Mouse (Mus musculus) fibroblast of lung, adult 2 months (primary cell): ENCODE data around the gene Stox2.

Source experiments
- DNase-seq: peaks from one replicate; pipeline ENCODE4 v3.0.0-alpha.2; 2011; ENCODE audit warnings: low read depth

The Stox2 gene

DNA sequence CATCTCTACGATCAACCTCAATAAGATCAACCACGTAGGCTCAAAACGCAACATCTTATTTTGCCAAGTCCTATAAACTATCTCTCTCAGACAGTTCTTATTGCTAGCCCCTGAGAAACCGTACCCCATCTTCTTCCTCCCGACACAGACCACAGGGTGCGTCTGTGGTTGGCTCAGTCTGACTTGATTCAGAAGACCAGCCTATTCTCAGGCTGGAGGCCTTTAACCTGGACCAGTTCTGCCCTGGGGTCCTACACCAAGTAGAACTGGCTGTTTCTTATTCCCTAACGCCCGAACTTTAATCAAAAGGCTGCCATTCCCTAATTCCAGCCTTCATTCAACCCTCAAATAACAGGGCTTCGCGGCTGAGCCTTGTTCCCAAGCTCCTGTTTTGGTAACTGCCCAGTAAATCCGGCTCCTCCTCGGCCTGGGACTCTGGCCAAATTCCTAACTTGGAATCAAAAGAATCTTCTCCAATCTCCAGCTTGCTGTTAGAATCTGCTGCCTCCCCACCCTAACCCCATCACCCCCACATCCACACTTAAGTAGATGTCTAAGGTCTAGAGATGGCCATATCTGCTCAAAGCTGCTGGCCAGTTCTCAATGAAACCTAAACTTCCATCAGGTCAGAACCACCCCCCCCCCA, 91.5 kb downstream of the Stox2 start:
- peak; percentile 40 for DNase-seq

DNA sequence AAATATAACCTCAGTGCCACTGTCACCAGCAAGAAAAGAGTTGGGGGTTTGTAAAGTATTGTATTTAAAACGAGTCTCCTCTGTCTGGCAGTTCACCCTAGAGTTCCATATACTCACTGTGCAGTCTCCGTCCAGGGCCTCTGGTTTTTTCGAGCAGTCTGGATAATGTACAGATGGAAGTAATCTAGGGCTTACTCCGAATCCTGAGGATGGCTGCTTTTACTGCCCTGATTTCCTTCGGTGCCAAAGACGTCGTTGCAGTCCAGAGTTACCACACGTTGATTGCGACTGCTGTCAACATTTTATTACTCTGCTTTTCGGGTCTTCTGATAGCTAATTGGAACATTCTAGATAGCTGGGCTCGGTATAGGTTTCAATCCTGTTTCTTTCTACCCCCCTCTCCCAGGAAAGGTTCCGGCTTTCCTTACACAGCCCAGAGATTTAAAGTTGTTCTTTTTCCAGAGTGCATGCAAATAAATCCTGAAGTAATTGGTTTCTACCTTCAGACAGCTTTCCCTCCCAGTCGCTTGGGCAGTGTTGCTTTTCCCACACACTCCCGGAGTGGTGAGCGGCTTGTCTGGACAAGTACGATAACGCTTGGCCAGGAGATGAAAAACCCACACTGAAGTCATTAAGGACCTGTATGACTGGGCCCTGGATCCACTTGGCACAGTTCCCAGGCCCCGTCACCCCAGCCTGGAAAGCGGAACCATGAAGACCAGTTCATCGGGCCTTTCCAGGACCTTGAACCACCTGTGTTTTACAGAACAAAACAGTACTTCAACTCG, 94.1 kb downstream of the Stox2 start:
- DNase-seq, result peak; percentile 85

DNA sequence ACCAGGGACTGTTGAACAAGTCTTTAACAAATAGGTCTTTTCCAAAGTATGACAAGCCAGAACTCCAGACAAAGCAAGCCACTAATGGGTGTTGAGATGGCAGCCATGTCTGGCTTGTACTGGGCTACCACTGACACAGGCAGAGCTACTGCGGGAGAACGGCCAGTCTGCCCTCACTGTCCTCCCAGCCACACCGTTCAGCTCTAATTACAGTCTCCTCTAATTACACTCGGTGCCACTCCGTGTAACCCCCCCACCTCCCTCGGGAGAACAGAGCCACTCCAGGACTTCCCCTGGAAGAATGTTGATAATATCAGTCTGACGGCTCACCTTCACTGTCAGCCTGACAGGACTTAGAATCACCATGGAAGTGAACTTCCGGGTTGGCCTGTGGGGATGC, 97.1 kb downstream of the Stox2 start:
- no peak for DNase-seq

DNA sequence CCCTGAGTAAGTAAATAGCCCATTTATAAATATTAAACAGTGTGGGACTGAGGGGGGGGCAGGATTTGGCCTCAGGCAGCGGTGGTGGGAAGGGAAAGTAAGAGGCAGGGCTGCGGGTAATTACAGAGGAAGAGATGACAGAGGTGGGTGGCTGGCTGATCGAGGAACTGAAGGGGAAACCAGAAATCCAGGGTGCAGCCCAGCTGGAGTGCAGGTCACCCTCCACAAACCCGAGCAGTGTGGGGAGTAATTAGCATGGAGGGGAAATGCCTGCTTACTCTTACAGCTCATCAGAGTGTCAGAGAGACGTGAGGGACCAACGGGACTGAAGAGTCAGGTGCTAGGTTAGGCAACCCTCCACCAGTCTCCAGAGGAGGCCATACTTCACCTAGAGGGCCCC, 98.4 kb downstream of the Stox2 start:
- DNase-seq, result no peak

DNA sequence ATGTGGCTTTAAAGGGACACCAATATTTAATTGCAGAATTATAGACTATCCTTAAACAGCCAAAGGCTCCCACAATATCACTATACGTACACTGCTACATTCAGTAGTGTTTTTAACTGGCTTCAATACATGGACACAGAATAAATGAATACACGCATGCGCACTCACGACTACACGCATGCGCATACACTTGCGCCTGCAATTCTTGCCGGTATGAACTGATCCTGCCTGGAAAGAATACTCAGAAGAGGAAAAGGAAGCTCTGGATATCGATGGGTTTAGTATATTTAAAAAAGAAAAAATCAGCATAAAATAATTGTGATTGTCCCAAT, 100.4 kb downstream of the Stox2 start:
- no peak for DNase-seq

DNA sequence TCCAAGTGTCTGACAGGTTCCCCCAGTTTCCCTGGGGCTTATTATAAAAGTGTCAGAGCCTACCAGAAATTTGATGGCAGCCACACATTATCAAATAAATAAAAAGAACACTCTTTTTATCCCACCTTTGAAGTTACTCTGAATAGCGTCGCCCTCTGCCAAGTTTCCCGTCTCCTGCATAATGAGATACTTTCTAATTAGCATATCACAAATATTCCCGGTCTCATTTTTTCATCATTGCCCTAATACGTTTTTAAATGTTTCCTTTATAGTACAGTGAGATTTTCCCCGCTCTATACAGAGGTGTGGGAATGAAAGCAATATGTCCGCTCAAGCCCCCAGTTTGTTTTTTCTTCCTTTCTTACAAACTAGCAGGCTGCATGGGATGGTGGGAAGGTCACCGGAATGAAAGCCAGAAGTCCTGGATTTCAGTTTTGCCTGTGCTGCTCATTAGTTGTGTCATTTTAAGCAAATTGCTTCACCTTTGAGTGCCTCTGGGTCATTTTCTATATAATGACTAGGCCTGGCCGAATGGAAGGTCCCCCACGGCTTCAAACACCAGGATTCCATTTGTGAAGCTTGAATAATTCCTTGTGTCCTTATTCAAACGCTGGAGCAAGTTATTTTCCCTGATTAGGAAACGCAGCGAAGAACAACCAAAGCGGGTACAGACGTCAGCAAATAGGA, 100.9 kb downstream of the Stox2 start:
- DNase-seq, result no peak

DNA sequence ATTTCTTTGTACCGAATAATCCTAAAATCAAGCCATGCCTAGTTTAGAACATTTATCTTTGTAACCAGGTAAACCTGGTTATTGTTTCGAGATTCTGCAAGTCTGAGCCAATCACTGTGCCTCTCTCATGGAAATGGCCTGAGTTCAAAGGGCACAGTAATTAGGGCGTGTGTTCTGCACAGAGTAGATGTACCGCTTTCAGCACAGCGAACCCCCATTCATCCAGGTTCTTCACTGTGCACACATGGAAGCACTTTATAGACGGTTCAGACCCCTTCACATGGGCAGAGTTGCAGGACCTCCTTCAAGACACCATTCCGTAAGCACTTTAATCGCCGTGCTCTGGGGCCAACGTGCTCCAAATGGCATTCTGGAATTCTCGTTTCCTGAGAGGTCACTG, 104.7 kb downstream of the Stox2 start:
- no peak for DNase-seq

DNA sequence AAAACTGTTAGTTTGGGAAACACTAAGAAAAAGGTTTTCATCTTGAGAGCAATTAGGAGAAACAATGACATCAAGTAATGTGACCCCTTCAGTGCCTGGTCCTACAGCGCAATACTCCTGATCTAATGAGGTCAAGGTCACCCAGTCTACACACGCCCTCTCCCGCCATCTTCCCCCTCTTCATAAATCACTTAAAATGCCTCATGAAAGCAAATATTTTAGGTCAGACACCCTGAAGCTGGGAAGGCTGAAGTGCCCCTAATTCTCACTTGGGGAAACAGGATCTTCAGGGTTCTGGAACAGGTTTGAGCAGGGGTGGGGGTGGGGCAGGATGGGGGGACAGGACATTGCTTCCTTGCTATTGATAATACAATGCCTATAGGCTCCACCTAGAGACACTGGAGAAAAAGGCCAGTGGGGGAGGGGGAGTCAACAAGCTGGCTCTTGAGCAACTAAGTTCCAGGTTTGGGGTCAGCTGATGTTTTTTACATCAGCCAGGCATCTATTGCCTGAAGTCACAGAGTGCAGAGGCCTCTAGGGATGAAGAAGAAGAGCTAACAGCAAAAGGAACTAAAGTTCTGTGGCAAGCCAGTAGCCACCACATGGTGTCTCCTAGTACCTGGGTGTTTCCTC, 107.4 kb downstream of the Stox2 start:
- no peak for DNase-seq

DNA sequence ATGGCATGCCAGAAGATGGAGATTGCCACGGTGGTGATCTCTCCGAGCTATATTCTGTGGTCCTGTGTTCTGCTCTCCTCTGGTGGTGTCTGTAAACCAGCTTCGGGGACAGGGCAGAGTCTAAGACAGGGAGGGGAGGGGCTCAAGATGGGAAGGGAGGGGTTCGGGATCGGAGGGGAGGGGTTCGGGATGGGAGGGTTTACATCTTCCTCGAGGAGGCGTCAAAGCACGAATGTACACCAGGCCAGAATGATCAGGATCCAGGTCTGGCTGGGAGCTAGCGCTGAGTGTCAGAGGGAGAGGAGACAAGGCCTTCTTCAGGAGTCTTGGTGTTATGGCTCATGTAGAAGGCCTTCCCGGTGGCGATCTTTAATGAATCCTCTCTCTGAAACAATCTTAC, 109.7 kb downstream of the Stox2 start:
- DNase-seq, result no peak

DNA sequence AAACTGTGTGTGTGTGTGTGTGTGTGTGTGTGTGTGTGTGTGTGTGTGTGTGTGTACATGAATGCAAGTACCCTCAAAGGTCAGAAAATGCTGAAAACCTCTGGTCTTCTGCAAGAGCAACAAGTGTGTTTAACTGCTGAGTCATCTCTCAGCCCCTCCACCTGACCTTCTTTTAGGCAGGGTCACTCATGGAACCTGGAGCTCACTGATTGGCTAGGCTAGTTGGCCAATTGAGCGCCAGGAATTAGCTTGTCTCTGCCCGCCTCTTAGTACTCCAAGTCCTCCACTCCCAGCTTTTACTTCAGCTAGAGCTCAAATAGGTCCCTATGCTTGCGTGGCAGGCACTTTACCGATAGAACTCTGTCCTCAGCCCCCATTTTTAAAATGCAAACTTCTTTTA, 110.2 kb downstream of the Stox2 start:
- no peak for DNase-seq

DNA sequence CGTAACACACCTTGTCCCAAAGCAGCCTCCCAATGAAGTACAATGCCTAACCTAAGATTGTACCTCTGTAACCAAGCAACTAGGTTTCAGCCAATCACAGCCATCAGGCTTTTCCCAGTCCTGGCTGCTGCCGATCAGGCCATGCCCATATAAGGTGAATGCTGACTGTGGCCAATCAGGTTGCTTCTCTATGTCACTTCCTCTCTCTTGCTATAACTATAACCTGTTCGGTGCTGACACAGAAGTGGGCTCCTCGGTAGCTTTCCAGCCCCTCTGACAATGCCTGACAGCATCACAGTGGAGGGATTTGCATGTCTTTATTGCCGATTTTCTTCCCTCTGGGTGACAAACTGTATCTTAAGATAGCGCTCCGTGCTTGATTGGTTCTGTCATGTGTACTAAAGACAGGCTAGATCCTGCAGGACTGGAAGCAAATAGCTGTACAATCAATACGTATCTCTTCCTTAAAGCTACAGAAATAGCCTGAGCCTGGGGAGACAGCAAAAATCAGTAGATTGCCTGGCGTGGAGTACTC, 111.9 kb downstream of the Stox2 start:
- no peak for DNase-seq

DNA sequence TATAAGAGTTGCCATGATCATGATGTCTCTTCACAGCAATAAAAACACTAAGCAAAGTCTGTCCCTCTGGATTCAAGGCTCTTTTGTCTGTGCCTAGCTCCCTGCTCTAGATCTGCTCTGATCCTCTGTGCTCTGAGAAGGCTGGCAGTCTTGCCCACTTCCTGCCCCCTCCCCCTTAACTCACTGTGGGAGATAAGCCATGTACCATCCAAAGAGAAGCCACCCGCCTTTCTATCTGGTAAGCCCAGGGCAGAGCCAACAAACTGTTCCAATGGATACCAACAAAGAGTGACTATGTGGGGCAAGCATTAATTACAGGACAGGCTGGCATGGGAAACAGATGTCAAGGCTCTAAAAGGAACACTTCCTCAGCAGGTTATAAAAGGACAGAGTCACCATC, 113.2 kb downstream of the Stox2 start:
- DNase-seq, result no peak

DNA sequence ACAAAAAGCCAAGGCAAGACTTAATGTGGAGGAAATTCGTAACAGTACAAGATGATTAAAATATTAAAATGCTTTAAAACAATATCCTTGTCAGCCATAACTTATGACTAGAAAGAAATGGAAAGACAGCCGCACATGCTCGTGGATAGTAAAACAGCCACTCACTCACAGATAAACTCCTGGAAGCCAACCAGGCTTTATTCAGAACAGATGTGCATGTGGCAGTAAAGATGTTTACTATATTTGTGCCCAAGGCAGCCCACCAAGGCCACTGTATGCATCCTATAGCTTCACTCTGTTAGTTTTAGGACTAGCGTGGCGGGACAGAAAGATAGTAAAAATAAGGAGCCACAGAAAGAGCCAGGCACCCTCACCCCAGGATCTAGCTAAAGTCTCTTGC, 115.2 kb downstream of the Stox2 start:
- no peak for DNase-seq

DNA sequence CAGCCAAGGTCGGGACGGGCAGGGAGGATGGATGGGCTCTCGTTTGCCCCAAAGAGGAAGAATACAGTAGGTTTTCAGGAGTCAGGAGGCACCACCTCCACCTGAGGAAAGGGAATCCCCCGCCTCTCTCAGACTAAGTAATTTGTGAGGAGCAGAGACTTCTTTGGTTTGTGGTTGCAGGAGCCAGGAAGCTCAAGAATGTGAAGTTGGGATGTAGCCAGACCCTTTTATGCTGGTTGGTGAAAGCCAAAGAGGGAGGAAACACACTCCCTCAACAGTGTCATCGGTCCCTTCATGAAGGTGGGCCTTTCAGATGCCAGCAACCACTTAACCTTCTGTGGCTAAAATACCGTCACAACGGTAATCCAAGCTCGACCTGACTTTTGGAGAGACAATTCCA, 119.8 kb downstream of the Stox2 start:
- DNase-seq, result no peak

DNA sequence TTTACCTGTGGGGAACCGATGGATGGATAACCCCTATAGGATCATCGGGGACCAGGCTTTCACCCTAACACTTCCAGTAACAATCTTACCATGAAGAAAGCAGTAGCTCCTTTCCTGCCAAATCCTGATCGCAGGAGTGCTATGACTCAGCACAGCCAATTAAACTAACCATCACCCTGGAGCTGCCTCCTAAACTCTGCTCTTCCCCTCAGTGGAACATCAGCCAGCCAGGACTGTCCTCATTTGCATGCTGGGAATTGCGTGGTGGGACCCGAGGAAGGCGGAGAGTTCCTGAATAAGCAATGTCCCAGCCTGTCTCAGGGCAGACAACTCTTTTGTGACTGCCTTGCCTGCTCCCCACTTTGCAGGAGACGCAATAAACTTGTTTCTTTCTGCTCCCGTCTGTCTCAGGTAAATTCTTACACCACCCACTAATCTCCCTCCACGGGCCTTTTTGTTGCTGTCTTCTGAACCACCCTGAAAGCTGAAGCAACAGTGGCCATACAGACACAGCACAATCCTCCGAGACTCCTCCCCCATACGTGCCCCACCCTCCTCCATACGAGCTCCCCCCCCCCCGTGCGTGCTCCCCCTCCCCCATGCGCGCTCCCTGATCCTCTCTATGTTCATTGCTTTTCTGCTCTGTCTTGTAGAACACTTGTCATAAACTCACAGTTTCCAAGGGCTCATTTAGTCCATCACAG, 121.9 kb downstream of the Stox2 start:
- peak; percentile 33 for DNase-seq

DNA sequence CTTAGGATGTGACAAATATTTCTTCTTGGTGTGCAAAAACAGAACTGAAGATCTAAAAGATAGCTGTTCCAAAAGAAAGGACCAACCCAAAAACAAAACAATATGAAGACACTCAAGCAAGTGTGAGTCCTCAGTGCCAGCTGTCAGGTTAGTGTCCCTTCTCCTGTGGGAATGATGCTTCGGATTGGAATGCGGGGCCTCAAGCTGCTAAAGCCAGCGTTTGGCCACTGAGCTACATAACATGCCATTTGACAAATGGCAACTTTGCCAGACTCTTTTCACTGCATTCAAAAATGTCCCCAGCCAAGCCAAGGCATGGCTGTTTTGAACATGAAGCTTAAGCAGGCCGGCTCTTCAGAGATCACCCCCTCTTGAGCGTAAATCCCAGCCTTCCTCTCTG, 124.9 kb downstream of the Stox2 start:
- DNase-seq, result no peak

DNA sequence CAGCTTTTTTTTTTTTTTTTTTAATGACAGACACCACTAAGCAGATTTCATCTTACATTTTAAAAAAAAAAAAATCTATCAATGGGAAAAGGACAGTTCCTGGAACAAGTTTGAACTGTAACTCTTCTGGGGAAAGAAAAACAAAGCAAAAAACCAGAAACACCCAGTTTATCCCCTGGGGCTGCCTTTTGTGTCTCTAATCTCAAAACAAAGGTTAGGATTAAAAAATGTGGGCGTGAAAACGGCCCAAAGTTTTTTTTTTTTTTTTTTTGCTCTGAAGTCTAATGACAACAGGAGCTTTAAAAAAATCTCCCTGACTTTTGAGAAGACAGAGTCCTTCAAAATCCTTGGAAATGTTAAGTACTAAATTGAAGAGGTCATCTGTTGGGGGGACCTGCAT, 125.5 kb downstream of the Stox2 start:
- no peak for DNase-seq

DNA sequence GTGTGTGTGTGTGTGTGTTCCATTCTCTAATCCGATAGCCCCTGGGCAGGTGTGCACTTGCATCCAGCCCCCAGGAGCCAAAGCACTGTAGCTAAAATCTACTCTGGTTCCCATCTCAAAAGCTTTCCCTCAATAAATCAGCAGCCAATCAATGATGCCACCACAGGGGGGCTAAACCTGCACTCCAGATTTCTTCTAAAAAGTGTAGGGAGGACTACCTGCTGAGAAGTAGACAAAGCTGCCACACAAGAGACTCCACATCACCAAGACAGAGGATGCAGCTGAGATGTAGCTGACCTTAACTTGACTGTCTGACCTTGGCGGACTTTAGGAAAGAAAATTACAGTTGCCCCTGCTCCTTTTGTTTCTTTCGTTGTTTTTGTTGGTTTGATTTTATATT, 127.7 kb downstream of the Stox2 start:
- DNase-seq, result no peak

DNA sequence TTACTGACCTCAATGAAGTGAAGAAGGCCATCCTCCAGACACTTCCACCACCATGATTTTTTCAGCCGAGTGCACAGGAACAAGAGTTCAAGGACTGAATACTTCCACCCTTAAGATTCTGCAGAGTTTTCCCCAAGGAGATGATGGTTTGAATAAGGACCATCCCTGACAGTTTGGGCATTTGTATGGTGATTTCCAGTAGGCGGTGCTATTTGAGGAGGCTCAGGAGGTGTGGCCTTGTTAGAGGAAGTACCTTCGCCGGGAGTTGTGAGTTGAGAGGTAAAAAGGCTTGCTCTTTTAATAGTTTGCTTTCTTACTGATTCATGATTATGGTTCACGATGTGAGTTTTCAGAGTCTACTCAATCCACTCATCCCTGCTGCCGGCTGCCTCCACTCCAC, 138.0 kb downstream of the Stox2 start:
- DNase-seq, result no peak

DNA sequence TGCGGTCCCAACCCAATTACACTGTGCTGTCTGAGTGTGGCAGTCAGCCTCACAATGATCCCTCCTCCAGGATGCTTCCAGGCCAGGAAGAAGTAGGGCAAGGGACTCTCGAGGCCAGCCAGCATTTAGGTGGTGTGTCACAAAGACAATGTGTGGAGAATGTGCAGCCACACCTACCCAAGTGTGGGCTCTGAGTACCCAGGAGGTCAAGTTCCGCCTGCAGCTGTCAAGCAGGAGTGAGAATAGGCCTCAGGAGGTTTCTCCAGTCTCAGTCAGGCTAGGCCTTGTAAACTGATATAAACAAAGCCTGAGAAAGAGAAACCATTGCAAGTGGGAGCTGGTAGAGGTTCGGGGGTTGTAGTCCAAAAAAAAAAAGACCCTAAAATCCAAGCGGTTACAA, 139.8 kb downstream of the Stox2 start:
- DNase-seq, result no peak

DNA sequence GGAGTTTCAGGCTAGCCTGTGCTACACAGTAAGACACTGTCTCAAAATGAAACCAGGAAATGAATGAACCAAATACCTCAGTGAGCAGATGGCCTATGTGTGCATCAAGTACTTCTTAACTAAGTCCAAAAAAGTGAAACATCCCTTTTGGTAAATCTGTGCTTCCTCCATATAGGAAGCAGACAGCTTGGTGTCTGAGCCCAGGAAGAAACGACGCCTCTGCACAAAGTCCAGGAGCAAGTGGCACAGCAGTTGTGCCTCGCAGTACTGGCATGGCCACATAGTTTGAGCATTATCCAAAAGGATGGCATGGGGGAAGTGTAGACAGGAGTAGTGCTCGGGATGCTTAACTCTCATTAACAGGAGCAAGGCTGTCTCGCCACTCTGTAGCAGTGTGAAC, 140.3 kb downstream of the Stox2 start:
- no peak for DNase-seq

DNA sequence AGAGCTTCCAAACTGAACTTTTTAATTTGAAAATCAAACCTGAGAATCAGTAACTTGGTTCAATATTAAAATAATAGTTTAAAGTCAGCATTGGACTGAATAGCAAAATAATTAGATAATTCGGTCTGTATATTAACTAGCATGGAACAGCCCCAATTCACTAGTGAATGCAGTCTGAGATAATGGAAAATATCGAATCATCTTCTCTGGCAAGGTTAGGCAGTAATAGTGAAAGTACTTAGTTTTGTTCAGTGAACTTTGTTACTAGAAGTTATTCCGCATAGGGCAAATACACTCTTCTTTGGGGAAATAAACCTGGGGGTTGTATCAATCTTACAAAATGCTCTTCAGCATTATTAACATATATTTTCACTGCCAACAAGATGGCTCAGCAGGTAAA, 147.7 kb downstream of the Stox2 start:
- no peak for DNase-seq
